Mouse (Mus musculus) natural killer cell, adult 2 months (primary cell): ENCODE results near the gene Mapkbp1.

Experiments
- DNase-seq, 2 experiments: peaks; one replicate each; pipeline ENCODE4 v3.0.0; 2022; ENCODE audit warnings: low spot score in 2 of 2

Mapkbp1 gene

DNA sequence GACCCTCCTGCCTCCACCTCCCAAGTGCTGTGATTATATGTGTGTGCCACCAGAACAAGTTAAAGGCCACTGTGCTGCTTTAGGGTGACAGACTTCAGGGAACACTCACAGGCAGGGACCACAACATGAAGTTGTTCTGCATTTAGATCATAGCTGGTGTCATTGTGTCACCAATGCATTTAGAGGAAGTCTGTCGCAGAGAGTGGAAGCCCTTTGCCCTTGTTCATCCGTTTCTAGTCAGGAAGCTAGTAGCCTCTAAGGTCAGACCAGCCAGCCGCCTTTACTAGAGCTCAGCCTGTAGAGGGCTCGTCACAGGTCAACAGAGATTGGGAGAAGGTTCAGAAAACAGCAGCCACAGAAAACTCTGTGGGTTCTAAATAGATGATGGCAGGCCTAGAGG lies 36.2 kb downstream of the Mapkbp1 start:
- DNase-seq: no peak

- DNase-seq: peak in 1 of 2 experiments; percentile 40
Measured at GRCm38 (mm10) chr2:120011462-120012200, 39.1 kb downstream of the Mapkbp1 start.

GRCm38 (mm10) chr2:120012924-120013323 lies 40.4 kb downstream of the Mapkbp1 start:
- no peak for DNase-seq

DNA sequence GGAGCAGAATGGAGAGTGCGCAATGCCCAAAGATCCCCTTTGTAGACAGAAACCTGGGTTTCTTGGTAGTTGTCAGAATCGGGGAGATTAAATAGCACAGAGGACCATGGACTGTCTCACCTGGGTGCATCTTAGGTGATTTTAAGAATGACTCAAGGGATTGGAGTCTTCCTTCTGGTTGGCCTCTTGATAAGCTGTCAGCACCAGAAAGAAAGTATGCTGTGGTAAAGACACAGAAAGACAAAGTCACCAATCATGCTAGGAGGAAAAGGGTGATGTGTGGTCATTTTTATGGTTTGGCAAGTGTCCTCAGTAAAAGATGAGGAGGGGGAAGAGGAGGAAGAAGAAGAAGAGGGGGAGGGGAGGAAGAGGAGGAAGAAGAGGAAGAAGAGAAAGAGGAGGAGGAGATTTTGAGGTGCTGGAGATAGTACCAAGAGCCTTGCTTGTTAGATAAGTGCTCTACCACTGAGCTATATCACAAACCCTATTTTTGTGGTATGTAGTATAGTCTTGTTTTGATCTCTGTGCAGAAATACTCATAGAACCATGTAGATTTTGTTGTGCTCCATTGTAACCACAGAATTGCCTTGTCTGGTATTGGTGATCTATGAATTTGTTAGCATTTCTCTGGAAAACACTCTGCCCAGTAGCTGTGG lies 41.5 kb downstream of the Mapkbp1 start:
- DNase-seq: no peak

GRCm38 (mm10) chr2:120015882-120016281 lies 43.4 kb downstream of the Mapkbp1 start:
- DNase-seq: no peak

- no peak for DNase-seq
Measured at GRCm38 (mm10) chr2:120017599-120017998, 45.1 kb downstream of the Mapkbp1 start.

GRCm38 (mm10) chr2:120024337-120024736 lies 51.8 kb downstream of the Mapkbp1 start:
- DNase-seq: no peak

DNA sequence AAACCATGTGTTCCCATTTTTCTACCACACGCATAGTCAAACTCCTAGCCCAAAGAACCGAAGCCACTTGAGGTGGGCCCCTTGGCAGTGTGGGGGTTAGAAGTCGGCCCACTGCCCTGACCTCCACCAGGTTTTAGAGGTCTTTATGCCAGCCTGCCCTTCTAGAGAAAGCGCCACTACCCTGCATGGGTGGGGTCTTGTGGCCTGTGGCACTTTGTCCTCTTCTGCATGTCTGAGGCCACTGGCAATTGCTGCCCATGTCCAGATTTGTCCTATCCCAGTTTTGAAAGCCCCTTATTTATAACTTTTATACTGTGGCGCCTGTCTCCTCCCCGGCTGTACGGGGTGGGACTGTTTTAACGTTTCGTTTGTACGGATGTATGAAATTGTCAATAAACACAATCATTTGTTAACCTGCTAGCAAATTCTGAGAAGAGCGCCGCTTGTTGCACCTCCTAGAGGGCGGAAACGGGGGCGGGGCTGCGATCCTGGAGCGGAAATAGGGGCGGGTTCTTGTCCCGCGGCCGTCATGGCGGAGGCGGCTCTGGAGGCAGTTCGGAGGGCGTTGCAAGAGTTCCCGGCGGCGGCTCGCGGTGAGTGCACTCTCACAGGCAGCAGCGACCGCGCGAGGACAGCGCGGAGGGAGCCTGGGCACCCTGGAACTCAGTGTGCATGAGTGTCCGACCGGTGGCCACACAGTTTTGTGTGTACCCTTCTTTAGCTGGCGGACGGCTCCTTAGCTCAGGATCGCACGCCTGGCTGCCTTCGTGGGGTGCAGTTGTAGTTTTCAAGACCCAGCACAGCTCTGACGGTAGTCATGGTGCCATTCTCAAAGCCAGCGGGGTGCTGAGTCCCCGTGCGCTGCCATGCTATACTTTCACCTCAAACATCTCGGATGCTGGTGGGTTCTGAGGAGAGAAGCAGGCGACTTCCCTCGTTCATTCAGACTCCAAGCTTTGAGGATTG lies 54.8 kb downstream of the Mapkbp1 start, which contains the start of the genes Jmjd7 and Gm28042:
Gene Jmjd7 (plus strand): TSS at position 500 of the 966 bp plus-strand sequence.
Gene Gm28042 (plus strand): TSS at position 510 of the 966 bp plus-strand sequence.
- DNase-seq: peak; percentile 90 to 93

- DNase-seq: no peak
Measured at GRCm38 (mm10) chr2:120027950-120028331, 55.4 kb downstream of the Mapkbp1 start.

- no peak for DNase-seq
Measured at GRCm38 (mm10) chr2:120030380-120030779, 57.9 kb downstream of the Mapkbp1 start.

DNA sequence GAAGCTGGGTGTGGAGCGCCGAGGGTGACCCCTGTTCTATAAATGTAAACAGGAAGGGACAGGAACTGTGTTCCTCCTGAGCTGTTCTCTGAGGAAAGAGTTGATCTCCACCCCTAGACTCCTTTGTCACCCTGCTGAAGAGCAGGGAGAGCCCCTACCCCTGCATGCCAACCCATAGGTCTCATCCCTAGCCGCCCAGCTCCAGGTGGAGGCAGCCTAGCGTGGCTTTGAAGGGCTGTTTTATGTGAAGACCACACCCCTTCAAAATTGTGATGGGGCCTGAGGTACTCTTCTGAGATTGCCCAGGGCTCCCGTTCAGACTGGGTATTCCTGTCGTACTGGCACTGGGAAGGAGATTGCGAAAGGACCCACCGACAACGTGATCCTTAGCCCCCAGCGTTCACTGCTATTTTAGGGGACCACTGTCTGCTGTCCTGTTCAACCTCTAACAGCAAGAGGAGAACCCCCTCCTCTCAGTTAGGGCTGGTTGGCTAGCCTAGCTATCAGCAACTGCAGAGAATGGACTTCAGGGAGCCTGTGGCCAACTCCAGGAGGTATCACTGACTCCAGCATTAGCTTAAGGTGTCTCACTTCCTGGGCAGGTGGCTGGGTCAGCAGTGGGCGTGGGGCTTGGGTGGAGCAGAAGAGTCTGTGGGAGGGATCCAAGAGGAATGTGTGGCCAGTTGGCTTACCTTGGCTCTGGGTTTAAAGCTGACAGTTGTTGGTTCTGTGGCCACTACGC lies 60.4 kb downstream of the Mapkbp1 start, which contains the start of gene Pla2g4b:
Gene Pla2g4b (plus strand): TSS at position 692 of the 742 bp plus-strand sequence.
- DNase-seq: no peak

DNA sequence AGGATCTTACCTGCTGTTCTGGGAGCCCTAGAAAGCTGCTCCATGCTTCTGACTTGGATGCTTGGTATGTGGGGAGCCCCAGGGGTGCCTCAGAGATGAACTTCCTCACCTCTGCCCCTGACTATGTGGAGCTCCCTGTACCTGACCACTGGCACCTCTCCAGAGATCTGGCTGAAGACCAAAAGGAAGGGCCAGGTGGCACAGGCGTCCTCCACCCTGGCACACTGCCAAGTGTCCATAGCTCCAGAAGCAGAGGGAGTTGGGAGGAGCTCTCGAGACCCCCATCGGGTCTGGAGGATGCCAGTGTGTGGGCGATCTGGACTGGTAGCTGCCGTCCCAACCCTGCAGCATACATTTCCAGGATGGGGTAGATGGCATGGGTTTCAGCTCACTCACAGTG lies 61.2 kb downstream of the Mapkbp1 start:
- no peak for DNase-seq

GRCm38 (mm10) chr2:120037744-120038143 lies 65.2 kb downstream of the Mapkbp1 start:
- DNase-seq: no peak

GRCm38 (mm10) chr2:120040991-120041390 lies 68.5 kb downstream of the Mapkbp1 start:
- no peak for DNase-seq

- no peak for DNase-seq
Measured at GRCm38 (mm10) chr2:120044101-120044603, 71.7 kb downstream of the Mapkbp1 start.

DNA sequence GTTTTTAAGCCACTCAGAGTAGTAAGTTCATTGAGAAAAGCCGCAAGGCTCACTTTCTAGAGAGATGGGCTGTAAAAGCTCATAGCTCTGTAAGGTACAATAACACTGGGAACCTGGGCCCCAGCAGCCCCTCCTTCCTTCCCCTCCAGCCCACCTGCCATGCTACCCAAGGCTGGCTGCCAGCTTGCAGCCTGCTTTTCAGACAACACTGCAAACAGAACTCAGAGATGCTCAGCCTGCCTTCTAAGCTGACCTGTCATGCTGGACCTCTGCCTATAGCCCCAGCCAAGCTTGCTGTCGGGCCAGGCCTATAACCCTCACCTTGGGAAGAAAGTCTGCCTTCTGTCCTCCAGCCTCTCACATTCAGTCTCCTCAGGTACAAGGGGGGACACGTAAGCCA lies 72.2 kb downstream of the Mapkbp1 start:
- DNase-seq: no peak

DNA sequence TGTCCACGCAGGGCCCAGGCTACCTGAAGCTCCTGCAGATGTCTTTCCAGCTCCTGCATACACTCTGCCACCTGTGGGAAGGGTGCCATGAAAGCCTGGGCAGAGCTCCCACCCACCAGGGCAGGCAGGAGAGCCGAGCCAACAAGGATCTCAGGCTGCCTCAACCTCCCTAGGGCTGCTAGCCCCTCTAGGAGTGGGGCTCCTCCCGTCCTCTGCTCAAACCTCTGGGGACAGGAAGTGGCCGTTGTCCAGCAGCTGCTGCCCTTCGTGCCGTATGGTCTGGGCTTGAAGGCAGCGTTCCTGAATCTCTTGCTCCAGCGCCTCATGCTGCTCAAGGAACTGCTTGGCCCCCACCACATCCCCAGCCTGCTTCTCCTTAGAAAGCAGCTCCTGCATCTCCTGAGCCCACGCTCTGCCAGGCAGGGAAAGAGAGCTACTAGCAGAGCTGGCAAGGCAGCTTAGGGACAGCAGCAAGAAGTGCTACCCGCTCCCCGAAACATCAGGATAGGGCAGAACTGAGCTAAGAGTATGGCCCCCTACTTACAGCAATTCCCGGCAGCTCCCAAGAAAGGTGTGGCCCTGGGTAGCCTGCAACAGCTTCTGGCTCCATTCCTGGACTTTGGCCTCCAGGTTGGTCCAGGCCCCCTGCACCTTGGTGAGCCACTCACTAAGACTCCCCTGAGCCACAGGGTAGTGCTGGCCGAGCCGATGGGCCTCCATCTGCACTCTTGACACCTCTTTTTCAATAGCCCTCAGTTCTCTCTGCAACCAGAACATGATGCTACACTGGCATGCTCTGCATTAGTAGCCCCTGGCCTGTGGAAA lies 74.2 kb downstream of the Mapkbp1 start:
- DNase-seq: no peak

GRCm38 (mm10) chr2:120048173-120048572 lies 75.7 kb downstream of the Mapkbp1 start:
- no peak for DNase-seq

GRCm38 (mm10) chr2:120049632-120050274 lies 77.3 kb downstream of the Mapkbp1 start:
- DNase-seq: peak in 1 of 2 experiments; percentile 24

- no peak for DNase-seq
Measured at GRCm38 (mm10) chr2:120051405-120051804, 78.9 kb downstream of the Mapkbp1 start.
